Mouse (Mus musculus): Measurements from ENCODE around the gene Lrrc39. TPM values are rescaled to one million over a fixed set of nuclear protein-coding genes. Genes with fewer than 3 reads are reported as not detected.
"Not testable (repeated sequence)": the region's sequence is repeated elsewhere in the genome, so short reads cannot be mapped to it uniquely, and the experiment has no call there.

Lrrc39 gene
- 10 to 100 TPM; 49.0 to 51.8 TPM for total RNA-seq (2021)
- long read RNA-seq, experiment 1, transcript Lrrc39-201 (9 exons, 3,087 nt): major isoform, 57 of 75 reads
- long read RNA-seq, experiment 1, partial matches to known transcripts: 1 of 75 reads
- long read RNA-seq, experiment 1, other reads (novel, unspliced or antisense): 15 of 75 reads
- long read RNA-seq, experiment 2, transcript Lrrc39-201 (9 exons, 3,087 nt): major isoform, 36 of 53 reads
- long read RNA-seq, experiment 2, partial matches to known transcripts: 6 of 53 reads
- long read RNA-seq, experiment 2, other reads (novel, unspliced or antisense): 7 of 53 reads

DNA sequence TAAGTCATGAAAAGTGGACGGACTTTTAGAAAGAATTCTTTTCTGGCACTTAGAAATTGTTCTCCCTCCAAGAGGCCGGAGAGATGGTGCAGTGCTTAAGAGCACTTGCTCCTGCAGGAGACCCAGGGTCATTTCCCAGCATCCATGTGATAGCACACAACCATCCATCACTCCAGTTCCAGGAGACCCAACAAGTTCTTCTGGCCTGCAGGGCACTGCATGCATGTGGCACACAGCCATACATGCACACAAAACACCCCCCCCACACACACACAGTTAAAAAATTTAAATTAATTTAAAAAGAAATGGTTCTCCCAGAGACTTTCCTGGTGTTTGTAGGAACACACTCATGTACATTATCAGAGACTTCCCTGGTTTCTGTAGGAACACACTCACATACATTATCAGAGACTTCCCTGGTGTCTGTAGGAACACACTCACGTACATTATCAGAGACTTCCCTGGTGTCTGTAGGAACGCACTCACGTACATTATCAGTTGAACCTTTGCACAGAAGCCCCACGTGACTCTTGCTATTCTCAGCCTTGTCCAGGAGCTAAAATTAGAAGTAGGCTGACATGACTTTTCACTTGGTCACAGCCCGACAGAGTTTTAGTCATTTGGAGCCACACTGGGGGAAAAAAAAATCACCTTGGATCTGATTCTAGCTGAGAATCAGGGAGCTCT, at the start of gene Lrrc39:
TSS of gene Lrrc39 (plus strand) at position 566 of the 687 bp plus-strand sequence.
- peak; percentile 40 for DNase-seq (ENCODE audit: low spot score)

DNA sequence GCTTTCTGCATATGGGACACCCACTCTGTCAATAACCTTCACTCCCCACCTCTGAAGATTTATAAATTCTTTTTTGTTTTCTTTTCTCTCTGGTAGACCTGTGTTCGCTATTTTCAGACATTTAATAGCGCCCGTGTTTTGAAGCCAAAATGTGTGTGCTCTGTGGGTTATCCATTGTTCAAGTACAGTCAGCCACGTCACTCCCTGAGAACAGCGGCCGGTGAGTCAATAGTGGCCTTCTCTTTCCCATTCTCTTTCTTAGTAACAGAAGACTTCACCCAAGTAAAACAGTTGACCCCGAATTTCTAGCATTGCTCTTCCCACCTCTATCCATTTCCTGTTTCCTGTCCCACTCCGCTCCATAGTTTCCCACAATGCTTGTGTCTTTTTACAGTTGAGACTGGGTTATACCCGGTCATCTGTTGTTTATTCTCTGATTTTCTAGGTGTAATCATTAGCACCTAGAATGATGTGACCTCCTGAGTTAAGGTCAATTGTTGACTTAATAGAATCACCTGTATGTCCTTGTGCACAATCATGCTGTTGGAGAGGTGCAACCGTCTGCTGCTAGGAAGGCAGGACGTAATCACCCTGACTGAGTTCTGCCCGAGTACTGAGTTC, 42.5 kb upstream of the Lrrc39 start:
- no peak for DNase-seq (ENCODE audit: low spot score)

DNA sequence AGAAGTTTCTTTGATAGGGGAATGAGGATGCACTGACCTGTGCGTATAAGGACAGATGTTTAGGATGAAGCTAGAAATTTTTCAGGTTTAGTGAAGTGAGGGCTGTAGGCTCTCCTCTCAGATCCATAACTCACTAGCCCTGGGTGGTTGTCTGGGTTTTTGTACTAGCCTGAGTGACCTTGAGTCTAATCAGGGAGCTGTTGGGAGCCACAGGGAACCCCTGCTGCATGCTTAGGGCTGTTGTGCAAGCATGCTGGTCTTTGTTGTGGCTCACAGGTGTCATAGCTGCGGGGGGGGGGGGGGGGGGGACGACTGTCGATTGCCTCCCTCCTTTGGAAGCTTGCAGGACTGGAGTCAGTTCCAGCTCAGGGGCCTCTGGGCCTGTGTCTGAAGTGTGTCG, 33.0 kb upstream of the Lrrc39 start:
- no peak for DNase-seq (ENCODE audit: low spot score)

DNA sequence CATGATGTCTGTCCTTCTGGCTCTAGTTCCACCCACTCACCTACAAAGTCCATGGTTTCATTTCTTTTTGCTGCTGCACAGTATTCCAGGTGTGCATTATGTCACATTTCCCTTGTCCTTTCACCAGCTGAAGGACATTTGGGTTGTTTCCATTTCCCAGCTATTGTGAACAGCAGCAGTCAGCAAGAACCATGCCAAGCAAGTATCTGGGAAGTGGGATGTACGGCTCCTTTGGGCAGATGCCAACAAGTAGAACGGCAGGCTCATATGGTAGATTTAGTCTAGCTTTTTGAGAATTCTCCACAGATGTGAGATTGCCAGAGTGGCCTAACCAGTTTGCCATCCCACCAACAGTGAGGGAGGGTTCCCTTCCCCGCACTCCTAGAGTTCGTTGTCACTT, 31.9 kb upstream of the Lrrc39 start:
- no peak for DNase-seq (ENCODE audit: low spot score)

DNA sequence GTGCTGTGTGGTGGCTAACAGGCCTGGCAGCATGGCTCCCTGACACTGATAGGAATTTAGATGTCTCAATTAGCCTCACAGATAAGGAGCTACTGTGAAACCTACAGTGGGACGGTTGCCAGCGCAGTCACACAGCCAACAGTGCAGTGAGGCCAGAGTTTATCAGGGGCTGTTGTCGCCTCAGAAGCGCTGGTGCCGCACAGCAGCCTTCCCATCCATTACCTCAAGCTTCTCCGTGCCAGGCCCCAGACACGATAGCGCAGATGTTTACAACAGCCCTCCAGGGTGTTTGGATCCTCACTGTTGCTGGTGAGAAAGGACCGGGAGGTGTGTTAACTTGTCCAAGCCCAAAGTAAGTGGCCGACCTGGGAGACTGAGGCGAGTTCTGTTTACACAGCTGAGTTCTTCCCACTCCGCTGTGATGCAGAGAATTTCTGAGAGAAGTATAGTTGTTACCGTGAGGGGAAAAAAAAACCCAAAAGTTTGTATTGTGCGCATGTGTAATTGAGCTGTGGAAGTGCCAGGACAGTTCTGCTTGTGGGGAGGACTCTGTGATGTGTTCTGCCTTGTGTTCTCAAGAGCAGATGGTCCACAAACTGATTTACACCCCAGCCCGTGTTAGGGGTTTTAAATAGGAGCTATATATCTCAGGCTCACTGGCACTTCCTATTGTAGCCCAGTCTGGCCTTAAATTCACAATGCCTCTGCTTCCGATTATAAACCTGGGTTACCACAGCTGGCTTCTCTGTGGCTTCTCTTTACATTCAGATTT, 26.2 kb upstream of the Lrrc39 start:
- no peak for DNase-seq (ENCODE audit: low spot score)

DNA sequence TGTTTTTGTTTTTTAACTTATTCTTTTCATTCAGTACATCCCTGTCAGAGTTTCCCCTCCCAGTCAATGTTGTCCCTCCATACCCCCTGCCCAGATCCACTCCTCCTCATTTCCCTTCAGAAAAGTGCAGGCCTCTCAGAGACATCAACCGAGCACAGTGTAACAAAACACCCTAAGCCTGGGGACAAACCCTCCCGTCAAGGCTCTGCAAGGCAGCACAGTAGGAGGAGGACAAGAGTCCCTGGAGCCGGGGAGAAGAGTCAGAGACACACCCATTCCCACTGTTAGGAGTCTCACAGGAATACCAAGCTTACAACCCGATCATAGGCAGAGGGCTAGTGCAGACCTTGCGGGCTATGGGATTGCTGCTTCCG, 25.6 kb upstream of the Lrrc39 start:
- DNase-seq (ENCODE audit: low spot score): no peak

DNA sequence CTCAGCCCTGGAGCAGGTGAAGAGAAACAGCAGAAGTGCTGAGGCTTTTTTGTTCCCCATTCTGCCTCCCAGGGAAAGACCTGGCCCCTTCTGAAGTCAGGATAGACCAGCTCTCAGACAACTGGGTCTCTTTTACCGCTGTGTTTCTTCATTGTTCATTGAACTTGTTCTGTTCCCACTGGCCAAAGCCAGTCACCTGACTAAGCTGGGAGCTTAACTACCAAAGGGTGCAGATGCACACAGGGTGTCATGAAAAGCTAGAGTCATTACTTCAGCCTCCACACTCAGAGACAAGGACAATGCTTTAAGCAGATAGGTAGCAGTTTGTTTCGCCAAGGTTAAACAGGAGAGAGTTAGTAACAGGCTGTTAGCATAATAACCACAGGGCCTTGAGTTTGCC, 20.7 kb upstream of the Lrrc39 start:
- DNase-seq (ENCODE audit: low spot score): no peak

DNA sequence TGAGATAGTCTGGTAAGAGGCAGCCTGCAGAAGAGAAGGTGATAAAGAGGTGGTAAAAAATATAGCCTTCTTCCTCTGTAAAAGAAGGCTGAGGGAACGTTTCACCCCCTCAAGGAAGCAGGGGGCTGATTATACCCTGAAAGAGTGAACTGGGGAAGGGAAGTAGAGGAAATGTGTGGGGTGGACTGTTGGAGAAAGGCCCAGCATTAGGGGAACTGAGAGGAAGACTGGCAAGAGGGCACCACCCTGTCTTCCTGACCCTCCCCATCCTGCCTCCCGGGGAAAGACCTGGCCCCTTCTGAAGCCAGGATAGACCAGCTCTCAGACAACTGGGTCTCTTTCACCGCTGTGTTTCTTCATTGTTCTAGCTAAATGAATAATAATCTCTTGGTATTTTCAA, 20.2 kb upstream of the Lrrc39 start:
- DNase-seq (ENCODE audit: low spot score): no peak

DNA sequence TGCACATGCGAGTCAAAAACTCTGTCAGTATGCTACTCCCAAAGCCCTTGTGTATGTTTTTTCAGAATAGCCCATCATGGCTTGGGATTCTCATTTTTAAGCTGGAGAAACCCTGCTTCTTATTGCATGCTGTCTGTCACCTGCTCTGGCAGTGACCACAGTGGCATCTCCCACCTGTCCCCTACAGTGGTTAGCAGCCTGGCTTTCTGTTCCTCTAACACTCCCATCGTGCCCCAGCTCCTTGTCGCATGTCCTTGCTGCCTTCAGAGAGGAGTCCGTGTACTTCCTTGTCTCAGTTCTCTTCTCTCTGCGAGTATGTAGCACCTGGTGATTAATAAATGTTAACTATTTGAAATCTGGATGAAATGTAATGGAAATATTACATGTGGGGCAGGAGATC, 15.3 kb upstream of the Lrrc39 start:
- DNase-seq (ENCODE audit: low spot score): no peak

DNA sequence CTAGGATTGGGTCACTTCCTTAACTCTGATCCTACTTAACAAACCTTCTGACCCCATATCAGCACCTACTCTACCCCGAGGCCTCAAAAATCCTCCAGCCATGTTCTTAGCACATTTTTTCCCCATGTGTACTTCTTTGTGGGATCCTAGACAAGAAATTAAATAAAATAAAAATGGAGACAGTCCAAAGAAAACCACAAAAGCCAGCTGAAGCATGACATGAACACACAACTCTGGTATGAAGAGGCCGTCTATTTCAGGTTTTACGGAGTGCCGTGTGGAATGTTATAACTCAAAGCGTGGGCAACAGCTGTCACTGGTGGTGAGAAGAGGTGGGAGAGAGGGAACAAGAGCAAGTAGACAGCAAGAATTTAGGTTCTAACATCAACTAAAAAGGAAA, 11.4 kb upstream of the Lrrc39 start:
- no peak for DNase-seq (ENCODE audit: low spot score)

DNA sequence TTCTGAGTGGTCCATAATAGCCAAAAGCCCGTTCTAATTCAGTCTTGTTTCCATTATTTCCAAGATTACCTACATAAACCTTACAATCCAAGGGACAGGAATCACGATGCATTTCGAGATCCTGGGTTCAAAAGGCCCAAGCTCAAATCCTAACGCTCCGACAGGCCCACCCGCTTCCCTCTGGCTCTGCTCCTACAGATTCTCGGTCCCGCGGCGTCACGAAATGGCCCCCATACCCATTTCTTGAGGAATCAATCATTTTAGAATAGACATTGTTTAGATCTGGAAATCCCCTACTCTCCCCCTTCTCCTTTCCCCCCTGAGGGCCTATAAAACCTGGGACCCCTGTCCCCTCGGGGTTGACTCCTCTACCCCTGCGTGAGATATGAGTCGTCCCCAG, 1.5 kb upstream of the Lrrc39 start:
- not testable (repeated sequence) for DNase-seq (ENCODE audit: low spot score)

DNA sequence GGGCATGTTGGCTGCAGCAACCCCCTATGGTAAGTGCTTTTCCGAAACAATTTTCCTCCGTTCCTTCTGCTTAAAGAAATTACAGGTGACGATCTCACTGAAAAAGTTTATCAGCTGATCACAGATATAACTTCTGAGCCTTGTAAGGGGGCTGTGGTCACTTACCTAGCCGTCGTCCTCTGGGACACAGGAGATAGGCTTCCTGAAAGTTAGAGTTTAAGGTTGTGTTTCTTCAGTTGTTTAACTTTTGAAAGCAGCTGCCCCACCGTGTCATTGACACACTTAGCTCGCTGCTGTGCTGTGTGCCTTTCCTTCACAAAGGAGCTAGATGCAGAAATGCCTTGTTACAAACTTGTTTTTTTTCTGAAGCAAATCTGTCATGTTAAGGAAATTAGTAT, 321 bp downstream of the Lrrc39 start:
- DNase-seq (ENCODE audit: low spot score): no peak

DNA sequence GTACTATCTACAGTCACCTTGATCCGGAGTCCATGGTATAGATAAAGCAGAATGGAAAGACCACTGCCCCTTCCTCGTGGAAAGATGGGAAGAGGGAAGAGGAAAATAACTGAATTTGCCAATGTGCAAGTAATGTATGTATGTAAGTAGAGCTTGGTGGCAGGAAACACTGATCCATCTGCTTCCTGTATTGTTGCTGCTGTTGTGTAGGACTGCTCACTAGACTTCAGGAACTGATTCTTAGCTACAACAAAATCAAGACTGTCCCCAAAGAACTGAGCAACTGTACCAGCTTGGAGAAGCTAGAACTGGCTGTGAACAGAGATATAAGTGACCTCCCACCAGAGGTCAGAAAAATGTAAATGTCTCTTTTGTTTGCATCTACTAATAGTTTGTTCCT, 7.9 kb downstream of the Lrrc39 start:
- DNase-seq (ENCODE audit: low spot score): no peak

DNA sequence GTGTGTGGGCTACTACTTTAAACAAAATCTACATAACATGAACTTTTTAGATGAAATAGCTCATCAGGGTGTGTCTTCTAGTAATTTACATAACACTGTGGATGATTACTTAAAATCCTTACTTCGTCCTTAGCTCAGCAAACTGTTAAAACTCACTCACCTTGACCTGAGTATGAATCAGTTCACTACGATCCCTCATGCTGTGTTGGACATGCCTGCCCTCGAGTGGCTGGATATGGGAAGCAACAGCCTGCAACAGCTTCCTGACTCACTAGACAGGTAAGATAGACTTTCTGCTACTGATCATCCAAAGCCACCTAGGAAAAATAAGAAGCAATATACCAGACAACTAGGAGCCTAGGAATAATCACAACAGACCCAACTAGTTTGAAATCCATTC, 14.5 kb downstream of the Lrrc39 start:
- DNase-seq (ENCODE audit: low spot score): no peak

DNA sequence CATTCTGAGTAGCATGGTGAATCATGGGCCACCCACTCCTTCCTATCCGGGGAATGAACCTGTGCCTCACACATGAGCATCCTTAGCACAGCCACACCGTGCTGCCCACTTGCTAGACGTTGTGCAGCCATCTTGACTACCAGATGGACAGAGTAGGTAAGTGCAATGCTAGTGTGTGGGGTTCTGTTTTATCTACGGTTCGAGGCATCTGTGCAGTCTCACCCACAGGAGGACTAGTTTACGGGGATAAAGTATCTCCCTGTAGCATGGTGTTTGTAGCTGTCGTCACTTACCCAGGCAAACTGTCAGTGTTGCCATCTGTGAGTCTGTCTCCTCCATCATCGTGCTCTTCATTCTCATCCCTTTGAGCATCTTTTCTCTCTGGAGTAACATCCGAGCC, 19.4 kb downstream of the Lrrc39 start:
- no peak for DNase-seq (ENCODE audit: low spot score)

DNA sequence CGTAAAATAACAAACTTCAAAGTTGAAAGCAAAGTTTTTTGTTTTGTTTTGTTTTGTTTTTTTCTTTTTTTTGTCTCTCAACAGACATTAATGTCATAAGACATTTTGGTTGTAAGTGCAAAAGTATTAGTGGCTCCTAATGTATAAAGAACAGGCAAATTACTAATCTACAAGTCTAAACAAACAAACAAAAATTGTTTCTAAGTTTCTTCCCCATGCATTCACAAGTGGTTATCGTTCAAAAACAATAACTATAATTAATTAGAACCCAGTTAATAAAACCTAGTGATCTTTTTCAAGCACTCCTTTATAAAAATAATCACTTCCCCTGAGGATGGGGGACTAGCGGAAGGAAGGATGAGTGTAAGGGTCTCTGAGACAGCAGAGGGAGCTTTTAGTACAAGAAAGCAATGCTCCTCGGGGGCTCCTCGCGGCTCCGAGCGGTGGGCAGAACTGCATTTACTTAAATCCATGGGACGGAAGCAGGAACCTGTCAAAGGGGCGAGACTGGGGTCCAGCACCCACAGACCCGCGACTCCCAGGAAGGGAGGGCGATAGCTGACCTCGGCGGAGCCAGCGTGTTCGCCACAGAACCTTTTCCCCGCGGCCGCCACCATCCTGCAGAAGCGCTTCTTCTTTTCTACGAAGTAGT, 31.4 kb downstream of the Lrrc39 start:
- DNase-seq (ENCODE audit: low spot score): no peak

DNA sequence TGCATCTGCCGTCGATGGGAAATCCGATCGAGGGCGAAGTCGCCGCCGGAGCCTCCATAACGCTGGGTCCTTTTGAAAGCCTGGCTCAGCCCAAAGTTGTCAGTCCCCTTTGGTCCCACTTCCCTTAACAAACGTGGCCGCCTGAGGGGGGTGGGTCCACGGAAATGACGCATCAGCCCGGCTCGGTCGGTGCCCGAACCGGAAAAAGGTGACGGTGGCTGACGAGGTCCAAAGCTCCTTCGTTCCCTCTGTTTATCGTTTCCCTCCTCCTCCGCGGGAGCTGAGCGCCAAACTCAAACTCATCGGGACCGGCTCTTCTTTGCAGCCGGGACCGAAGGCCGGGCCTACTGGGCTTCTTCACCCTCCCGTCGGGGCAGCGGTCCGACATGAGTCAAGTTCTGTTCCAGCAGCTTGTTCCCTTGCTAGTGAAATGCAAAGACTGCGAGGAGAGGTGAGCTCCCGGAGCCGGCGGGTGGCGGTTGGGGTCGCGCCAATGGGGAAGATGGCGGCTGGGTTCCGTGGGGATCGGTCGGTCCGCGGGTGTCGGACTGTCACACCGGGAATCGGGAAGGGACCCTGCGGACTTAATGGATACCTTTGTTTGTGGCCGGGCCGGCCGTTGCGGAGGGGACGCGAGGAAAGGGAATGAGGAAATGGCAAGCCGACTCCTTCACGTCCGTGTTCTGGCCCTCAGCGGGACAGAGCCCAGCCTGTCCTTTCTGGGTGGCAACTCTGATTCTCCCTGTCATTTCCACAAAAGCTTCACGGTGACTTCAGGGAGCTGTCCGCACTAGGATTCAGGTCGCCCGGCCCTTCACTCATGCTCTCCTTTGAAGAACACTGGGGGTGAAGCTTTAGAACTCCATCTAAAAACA, 32.2 kb downstream of the Lrrc39 start, which contains the start of gene Sass6:
TSS of gene Sass6 (plus strand) at position 255 of the 875 bp plus-strand sequence.
- DNase-seq (ENCODE audit: low spot score): peak; percentile 99

DNA sequence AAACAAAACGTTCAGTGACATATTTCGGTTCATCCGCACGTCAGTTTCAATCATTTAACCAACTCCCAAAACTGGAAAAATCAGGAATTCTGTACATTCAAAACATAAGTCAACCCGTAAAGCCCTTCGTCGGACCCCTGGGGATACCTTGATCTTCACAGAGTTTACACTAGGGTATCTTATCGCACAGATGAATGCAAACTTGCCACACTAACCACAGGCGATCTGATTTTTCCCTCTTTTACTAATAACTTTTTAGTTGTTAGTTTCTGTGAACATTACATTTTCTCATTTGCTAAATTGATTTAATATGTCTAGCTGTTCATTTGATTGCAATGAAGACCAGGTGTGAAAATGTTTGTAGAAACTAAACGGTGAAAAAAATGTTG, 32.8 kb downstream of the Lrrc39 start:
- no peak for DNase-seq (ENCODE audit: low spot score)

DNA sequence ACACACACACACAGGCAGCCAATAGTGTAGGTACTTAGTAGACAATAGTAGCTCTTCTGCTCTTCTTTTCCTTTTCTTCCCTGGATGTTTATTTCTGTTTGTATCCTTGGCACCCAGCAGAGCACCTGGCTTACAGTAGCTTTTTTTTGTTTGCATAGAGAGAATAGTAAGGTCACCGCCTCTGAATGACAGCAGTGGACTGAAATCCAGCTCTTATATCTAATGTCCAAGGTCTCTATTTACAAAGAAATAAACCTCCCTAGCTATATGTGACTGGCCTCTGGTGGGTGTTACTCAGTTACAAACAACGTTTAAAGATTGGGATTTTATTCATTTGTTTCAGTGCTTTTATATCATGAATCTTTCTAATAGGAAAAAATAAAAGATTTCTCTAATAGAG, 36.9 kb downstream of the Lrrc39 start:
- no peak for DNase-seq (ENCODE audit: low spot score)

DNA sequence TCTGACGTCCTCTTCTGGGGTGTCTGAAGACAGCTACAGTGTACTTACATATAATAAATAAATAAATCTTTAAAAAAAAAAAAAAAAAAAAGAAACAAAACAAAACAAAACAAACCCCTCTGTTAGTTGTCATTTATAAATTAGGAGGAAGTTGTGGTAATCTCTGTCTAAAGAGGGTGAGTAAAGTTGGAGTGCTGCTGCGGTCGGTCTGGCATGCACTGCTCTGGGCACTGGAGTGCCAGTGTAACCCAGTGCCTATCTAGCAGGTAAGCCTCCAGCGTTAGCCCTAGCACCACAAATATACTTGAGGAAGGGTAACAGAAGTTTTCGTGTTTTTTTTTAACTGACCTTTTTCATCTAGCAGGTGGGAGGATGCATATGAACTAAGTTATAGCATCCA, 38.2 kb downstream of the Lrrc39 start:
- no peak for DNase-seq (ENCODE audit: low spot score)

DNA sequence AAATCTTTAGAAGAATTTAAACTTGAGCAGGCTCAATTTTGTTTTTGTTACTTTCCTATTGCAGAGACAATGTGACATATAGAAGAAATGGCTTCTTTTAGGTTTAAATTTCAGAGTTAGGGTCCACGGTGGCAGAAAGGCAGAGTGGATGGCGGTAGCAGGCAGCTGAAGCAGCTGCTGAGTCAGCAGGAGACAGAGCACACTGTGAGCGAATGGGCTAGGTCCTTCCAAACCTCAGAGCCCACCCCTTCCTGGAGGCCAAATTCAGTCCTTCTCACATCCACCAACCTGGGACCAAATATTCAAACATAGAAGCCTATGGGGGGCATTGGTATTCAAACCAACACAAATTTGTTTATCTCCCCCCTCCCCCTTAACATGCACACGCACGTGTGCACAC, 39.0 kb downstream of the Lrrc39 start:
- no peak for DNase-seq (ENCODE audit: low spot score)
